10 mouse cellular contexts compared by ENCODE assay signal in genomic region chr6:50823220-50823910, GRCm38 (mm10).
A peak's percentile ranks its signal among the peaks of the same experiment; 100 is the strongest.
DNase-seq lines count a peak whose midpoint lies in the region; ATAC-seq and TF ChIP-seq lines count a peak whose summit lies in the region.
"Had no signal": no experiment of that assay in that cellular context is flagged by ENCODE, and none has a peak within 500 bp of the region (broad histone marks: within the 10 kb centered on the region; RNA-seq: fewer than 3 reads in every experiment).

No protein-coding gene starts in this region.

- H3K9ac ChIP-seq in lung, embryonic 15.5 days, result no peak overlapping the region
- no peak overlapping the region for H3K9ac ChIP-seq in lung, postnatal 0 days (replicated peaks; ENCODE audit: low read depth)
- H3K9ac ChIP-seq in forebrain, postnatal 0 days, result no peak overlapping the region
- H3K9ac ChIP-seq in stomach, embryonic 16.5 days (ENCODE audit: low read length), result 0 out of 2 replicates have a peak overlapping the region, but pooled peaks have one; percentile 5

- 0 out of 2 replicates have a peak, but pooled peaks have one; percentile 20 for ATAC-seq in lung, embryonic 15.5 days (ENCODE audit: borderline replicate concordance, extremely low read depth, low FRiP score, low TSS enrichment)
- no peak for ATAC-seq in lung, postnatal 0 days
- ATAC-seq in forebrain, postnatal 0 days, result peak; percentile 81
- ATAC-seq in megakaryocyte progenitor cell, adult 5-6 weeks (replicated peaks; ENCODE audit: poor library complexity), result peak; percentile 17; the same call in 1 of the 2 replicates
- no peak for ATAC-seq in stomach, embryonic 16.5 days (ENCODE audit: insufficient read depth, low FRiP score)

- H3K4me1 ChIP-seq in lung, embryonic 15.5 days, result peaks cover 22% of the 10 kb centered on the region; the same call in 1 of the 2 replicates
- no peaks in the 10 kb centered on the region for H3K4me1 ChIP-seq in lung, postnatal 0 days (ENCODE audit: insufficient read depth, low read depth, low read length)
- no peaks in the 10 kb centered on the region for H3K4me1 ChIP-seq in forebrain, postnatal 0 days (ENCODE audit: insufficient read depth)
- H3K4me1 ChIP-seq in stomach, embryonic 16.5 days (ENCODE audit: control insufficient read depth, insufficient read depth, low read length), result no peaks in the 10 kb centered on the region

- no peak overlapping the region for H3K4me3 ChIP-seq in lung, embryonic 15.5 days
- H3K4me3 ChIP-seq in lung, postnatal 0 days (ENCODE audit: low read depth, low read length), result no peak overlapping the region
- H3K4me3 ChIP-seq in forebrain, postnatal 0 days (ENCODE audit: low read depth, low read length), result no peak overlapping the region
- no peak overlapping the region for H3K4me3 ChIP-seq in stomach, embryonic 16.5 days (replicated peaks; ENCODE audit: low read length)

- H3K27me3 ChIP-seq in lung, embryonic 15.5 days, result no peaks in the 10 kb centered on the region
- no peaks in the 10 kb centered on the region for H3K27me3 ChIP-seq in lung, postnatal 0 days (replicated peaks; ENCODE audit: insufficient read depth, low read length)
- no peaks in the 10 kb centered on the region for H3K27me3 ChIP-seq in forebrain, postnatal 0 days (ENCODE audit: insufficient read depth, low read length)
- no peaks in the 10 kb centered on the region for H3K27me3 ChIP-seq in stomach, embryonic 16.5 days (ENCODE audit: control insufficient read depth, insufficient read depth, low read length)

- 30% methylated on average over 17 of the region's 18 CpGs for WGBS in lung, embryonic 15.5 days
- whole genome bisulfite sequencing in lung, postnatal 0 days, result 26% methylated on average over 17 of the region's 18 CpGs
- WGBS in forebrain, postnatal 0 days, result 19% methylated on average over 18 of the region's 18 CpGs
- WGBS in stomach, embryonic 16.5 days, result 32% methylated on average over 18 of the region's 18 CpGs

- H3K36me3 ChIP-seq in lung, embryonic 15.5 days, result no peaks in the 10 kb centered on the region
- no peaks in the 10 kb centered on the region for H3K36me3 ChIP-seq in lung, postnatal 0 days (ENCODE audit: insufficient read depth, low read length)
- no peaks in the 10 kb centered on the region for H3K36me3 ChIP-seq in forebrain, postnatal 0 days (ENCODE audit: insufficient read depth)
- no peaks in the 10 kb centered on the region for H3K36me3 ChIP-seq in stomach, embryonic 16.5 days (ENCODE audit: control insufficient read depth, insufficient read depth, low read length)

- no peak for DNase-seq in lung, postnatal 0 days (ENCODE audit: low spot score)
- no peak for DNase-seq in forebrain, postnatal 0 days
- no peak for DNase-seq in gastrocnemius, postnatal 10 days
- no peak for DNase-seq in urinary bladder, postnatal 25 days (ENCODE audit: low spot score)
- no peak for DNase-seq in layer of hippocampus, adult 18-20 months (ENCODE audit: low spot score in 2 of 2)
- DNase-seq: left cerebral cortex, postnatal 4 days; thymus, postnatal 36 days had no signal

- H3K27ac ChIP-seq in lung, embryonic 15.5 days, result no peak overlapping the region
- H3K27ac ChIP-seq in lung, postnatal 0 days (ENCODE audit: low read length), result no peak overlapping the region
- H3K27ac ChIP-seq in forebrain, postnatal 0 days (ENCODE audit: low read depth, low read length), result no peak overlapping the region
- no peak overlapping the region for H3K27ac ChIP-seq in stomach, embryonic 16.5 days (ENCODE audit: low read length)

- TF ChIP-seq CTCF in lung, postnatal 0 days (IDR thresholded peaks at IDR 0.05), result no peak
- no peak for TF ChIP-seq CTCF in forebrain, postnatal 0 days (IDR thresholded peaks at IDR 0.05; ENCODE audit: low read depth)

- TF ChIP-seq EP300 in lung, postnatal 0 days (IDR thresholded peaks at IDR 0.05), result no peak

- 0 out of 2 replicates have a peak overlapping the region, but pooled peaks have one; percentile 2 for H3K4me2 ChIP-seq in lung, embryonic 15.5 days
- H3K4me2 ChIP-seq in lung, postnatal 0 days (replicated peaks; ENCODE audit: low read depth, low read length), result no peak overlapping the region
- H3K4me2 ChIP-seq in forebrain, postnatal 0 days (ENCODE audit: low read depth), result peak overlapping the region; percentile 17; the same call in 1 of the 2 replicates
- no peak overlapping the region for H3K4me2 ChIP-seq in stomach, embryonic 16.5 days (ENCODE audit: low read depth, low read length)

- H3K9me3 ChIP-seq in lung, embryonic 15.5 days, result no peaks in the 10 kb centered on the region
- H3K9me3 ChIP-seq in lung, postnatal 0 days (ENCODE audit: low read length), result no peaks in the 10 kb centered on the region
- 0 out of 2 replicates have a peak, but pooled peaks cover 3% of the 10 kb centered on the region for H3K9me3 ChIP-seq in forebrain, postnatal 0 days (ENCODE audit: low read length)
- 0 out of 2 replicates have a peak, but pooled peaks cover 5% of the 10 kb centered on the region for H3K9me3 ChIP-seq in stomach, embryonic 16.5 days (replicated peaks; ENCODE audit: control insufficient read depth, low read length)

Comparison
In these comparisons a context has a peak if more than half of its experiments do, and no peak if none do; other contexts are left out.
1. ATAC-seq: peak in lung, embryonic 15.5 days (single experiment), forebrain, postnatal 0 days (single experiment) and megakaryocyte progenitor cell, adult 5-6 weeks (single experiment); none in lung, postnatal 0 days (single experiment) and stomach, embryonic 16.5 days (single experiment).
2. H3K4me2 ChIP-seq: peak in lung, embryonic 15.5 days (single experiment) and forebrain, postnatal 0 days (single experiment); none in lung, postnatal 0 days (single experiment) and stomach, embryonic 16.5 days (single experiment).